Mouse (Mus musculus) heart, embryonic 15.5 days (tissue): ENCODE measurements around the gene Mrtfa. TPM values are rescaled to one million over a fixed set of nuclear protein-coding genes. Genes with fewer than 3 reads are reported as not detected.

Experiments used
- ATAC-seq: fragments of 200-750 bp; cut with Nextera tagmentation; replicated peaks from 2 replicates; pipeline ENCODE4 v1.8.0; 2017; ENCODE audit warnings: low read depth, moderate TSS enrichment; ENCODE audit not compliant: insufficient number of reproducible peaks, insufficient read depth, low FRiP score
- H3K27ac ChIP-seq: fragments of 300-500 bp; sonication (generic); 2 replicates; pipeline ENCODE4 v1.5.1; 2015; ENCODE audit warnings: mild to moderate bottlenecking, inconsistent platforms
- H3K27me3 ChIP-seq: fragments of 300-500 bp; sonication (generic); 2 replicates; pipeline ENCODE4 v1.6.1; 2015; ENCODE audit warnings: inconsistent platforms
- H3K36me3 ChIP-seq: fragments of 300-500 bp; sonication (generic); 2 replicates; pipeline ENCODE4 v1.6.1; 2015; ENCODE audit warnings: mild to moderate bottlenecking, inconsistent platforms
- H3K4me1 ChIP-seq: fragments of 300-500 bp; sonication (generic); replicated peaks from 2 replicates; pipeline ENCODE4 v1.6.1; 2015; ENCODE audit warnings: inconsistent platforms
- H3K4me2 ChIP-seq: fragments of 300-500 bp; sonication (generic); 2 replicates; pipeline ENCODE4 v1.6.1; 2015; ENCODE audit warnings: inconsistent platforms, mild to moderate bottlenecking, moderate library complexity
- H3K4me3 ChIP-seq: fragments of 300-500 bp; sonication (generic); 2 replicates; pipeline ENCODE4 v1.5.1; 2015; ENCODE audit warnings: mild to moderate bottlenecking, inconsistent platforms
- H3K9ac ChIP-seq: fragments of 300-500 bp; sonication (generic); 2 replicates; pipeline ENCODE4 v1.6.1; 2015; ENCODE audit warnings: mild to moderate bottlenecking, inconsistent platforms
- H3K9me3 ChIP-seq: fragments of 300-500 bp; sonication (generic); replicated peaks from 2 replicates; pipeline ENCODE4 v1.6.1; 2016; ENCODE audit warnings: inconsistent platforms
- WGBS: fragments of 180-500 bp; shearing (Covaris S2); methylation state at CpG from one replicate; pipeline ENCODE4 v1.1.7; 2015; ENCODE audit warnings: mixed read lengths; 5-methylcytosine and 5-hydroxymethylcytosine counted together
- polyA plus RNA-seq: library from polyadenylated mRNA; unstranded; fragments of >200 nt; fragmentation: Nextera tagmentation; extraction: Ambion mirVana; gene quantifications from 2 replicates; pipeline ENCODE4 v1.2.1, GENCODE M21; 2015

The Mrtfa gene
- polyA plus RNA-seq, 1 experiment from 2014 or later = 11.4 TPM

DNA sequence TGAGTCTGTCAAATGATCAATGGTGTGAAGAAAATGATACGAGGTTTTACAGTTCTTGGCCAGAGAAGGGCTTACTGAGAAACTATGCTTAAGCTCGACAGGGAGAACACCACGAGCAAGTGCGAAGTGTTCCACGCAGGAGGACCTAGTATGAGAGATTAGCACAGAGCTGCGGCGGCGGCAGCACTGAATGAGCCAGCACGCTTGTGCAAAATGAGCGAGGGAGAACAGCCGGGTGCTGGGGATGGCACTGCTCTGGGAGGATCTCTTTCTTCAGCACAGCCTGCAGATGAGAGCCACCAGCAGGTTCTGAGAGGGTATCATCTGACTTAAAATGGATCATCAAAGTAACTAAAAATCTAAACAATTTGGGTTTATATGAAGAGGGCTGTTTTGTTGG lies 91.3 kb downstream of the Mrtfa start:
- Histone ChIP-seq H3K27me3 (no peaks in the 10 kb centered on the region), H3K4me1 (peaks cover 25% of the 10 kb centered on the region), H3K27ac (no peak overlapping the region), H3K36me3 (no peaks in the 10 kb centered on the region), H3K9ac (no peak overlapping the region), H3K9me3 (no peaks in the 10 kb centered on the region), H3K4me3 (no peak overlapping the region), H3K4me2 (no peak overlapping the region)
- ATAC-seq = no peak
- 73% methylated on average over 11 of the region's 11 CpGs for WGBS

DNA sequence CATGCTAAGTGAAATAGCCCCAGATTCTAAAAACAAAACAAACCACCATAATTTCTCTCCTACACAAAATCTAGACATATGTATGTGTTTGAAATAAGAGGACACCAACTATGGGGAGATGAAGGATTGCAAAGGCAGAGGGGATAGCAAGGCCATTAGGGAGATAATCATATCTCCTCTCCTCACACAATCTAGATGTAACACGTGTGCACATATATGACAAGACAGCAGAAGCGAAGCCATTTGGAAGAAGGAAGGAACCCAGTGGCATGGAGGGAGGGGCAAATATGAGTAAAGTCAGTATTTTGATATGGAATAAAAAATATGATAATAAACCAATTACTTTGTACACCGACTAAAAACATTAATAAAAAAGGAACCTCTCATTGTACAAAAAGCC lies 91.9 kb downstream of the Mrtfa start:
- WGBS = 77% methylated on average over 3 of the region's 3 CpGs
- H3K9me3 ChIP-seq = no peaks in the 10 kb centered on the region
- no peaks in the 10 kb centered on the region for H3K27me3 ChIP-seq
- H3K4me1 ChIP-seq = peaks cover 22% of the 10 kb centered on the region
- no peak overlapping the region for H3K4me3 ChIP-seq
- no peaks in the 10 kb centered on the region for H3K36me3 ChIP-seq
- H3K27ac ChIP-seq = no peak overlapping the region
- H3K4me2 ChIP-seq = no peak overlapping the region
- no peak overlapping the region for H3K9ac ChIP-seq
- no peak for ATAC-seq

DNA sequence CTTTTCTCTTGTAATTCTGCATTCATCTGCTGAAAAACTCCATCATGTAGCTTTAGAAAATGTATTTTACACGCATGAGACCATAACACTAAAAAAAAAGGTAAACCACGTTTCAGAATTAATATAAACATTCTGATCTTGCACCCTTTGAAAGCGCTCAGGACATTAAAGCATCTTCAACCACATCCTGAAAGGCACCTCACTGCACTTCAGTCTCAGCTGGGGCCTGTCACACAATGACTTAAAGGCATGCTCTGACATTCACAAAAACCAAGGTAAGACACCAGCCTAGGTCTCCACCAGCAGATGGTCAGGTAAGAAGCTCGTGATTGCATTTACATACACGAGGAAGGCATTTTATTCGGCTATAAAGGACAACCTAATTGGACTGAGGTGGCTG lies 92.7 kb downstream of the Mrtfa start:
- no peaks in the 10 kb centered on the region for H3K27me3 ChIP-seq
- ATAC-seq = no peak
- H3K9me3 ChIP-seq = no peaks in the 10 kb centered on the region
- H3K27ac ChIP-seq = no peak overlapping the region; the same call in 1 of the 2 replicates
- no peak overlapping the region for H3K9ac ChIP-seq
- H3K4me3 ChIP-seq = no peak overlapping the region
- WGBS = 78% methylated on average over 6 of the region's 6 CpGs
- H3K4me1 ChIP-seq = peaks cover 15% of the 10 kb centered on the region
- H3K4me2 ChIP-seq = no peak overlapping the region
- no peaks in the 10 kb centered on the region for H3K36me3 ChIP-seq

- 0 out of 2 replicates have a peak, but pooled peaks have one; percentile 31 for ATAC-seq
- Histone ChIP-seq H3K9ac (no peak overlapping the region), H3K27ac (peak overlapping the region; percentile 12; the same call in 1 of the 2 replicates), H3K27me3 (no peaks in the 10 kb centered on the region), H3K4me2 (no peak overlapping the region), H3K9me3 (no peaks in the 10 kb centered on the region), H3K4me1 (peaks cover 15% of the 10 kb centered on the region), H3K36me3 (no peaks in the 10 kb centered on the region), H3K4me3 (no peak overlapping the region)
- 16% methylated on average over 4 of the region's 4 CpGs for WGBS
Measured at GRCm38 (mm10) chr15:81097456-81097855, 93.1 kb downstream of the Mrtfa start.

GRCm38 (mm10) chr15:81096329-81097055 lies 94.1 kb downstream of the Mrtfa start:
- Histone ChIP-seq H3K4me3 (no peak overlapping the region), H3K9me3 (no peaks in the 10 kb centered on the region), H3K36me3 (no peaks in the 10 kb centered on the region), H3K4me2 (no peak overlapping the region), H3K4me1 (peaks cover 15% of the 10 kb centered on the region), H3K9ac (no peak overlapping the region), H3K27me3 (no peaks in the 10 kb centered on the region), H3K27ac (peak overlapping the region; percentile 17)
- ATAC-seq = peak; percentile 58; the same call in 1 of the 2 replicates
- 49% methylated on average over 7 of the region's 7 CpGs for WGBS

- ATAC-seq = no peak
- 80% methylated on average over 4 of the region's 4 CpGs for WGBS
Measured at GRCm38 (mm10) chr15:81093032-81093431, 97.5 kb downstream of the Mrtfa start.

GRCm38 (mm10) chr15:81091718-81092117 lies 98.8 kb downstream of the Mrtfa start:
- Histone ChIP-seq H3K4me1 (peaks cover 14% of the 10 kb centered on the region), H3K4me2 (no peak overlapping the region), H3K4me3 (no peak overlapping the region), H3K27ac (no peak overlapping the region), H3K9me3 (no peaks in the 10 kb centered on the region), H3K27me3 (no peaks in the 10 kb centered on the region), H3K9ac (no peak overlapping the region), H3K36me3 (no peaks in the 10 kb centered on the region)
- WGBS = 63% methylated on average over 9 of the region's 9 CpGs
- no peak for ATAC-seq

More at GRCm38 (mm10) chr15:81093032-81093431, 97.5 kb downstream of the Mrtfa start:
- no peak overlapping the region for H3K4me3 ChIP-seq
- no peak overlapping the region for H3K4me2 ChIP-seq
- peaks cover 15% of the 10 kb centered on the region for H3K4me1 ChIP-seq
- H3K27me3 ChIP-seq = no peaks in the 10 kb centered on the region
- no peak overlapping the region for H3K9ac ChIP-seq
- no peak overlapping the region for H3K27ac ChIP-seq
- no peaks in the 10 kb centered on the region for H3K9me3 ChIP-seq
- H3K36me3 ChIP-seq = no peaks in the 10 kb centered on the region

DNA sequence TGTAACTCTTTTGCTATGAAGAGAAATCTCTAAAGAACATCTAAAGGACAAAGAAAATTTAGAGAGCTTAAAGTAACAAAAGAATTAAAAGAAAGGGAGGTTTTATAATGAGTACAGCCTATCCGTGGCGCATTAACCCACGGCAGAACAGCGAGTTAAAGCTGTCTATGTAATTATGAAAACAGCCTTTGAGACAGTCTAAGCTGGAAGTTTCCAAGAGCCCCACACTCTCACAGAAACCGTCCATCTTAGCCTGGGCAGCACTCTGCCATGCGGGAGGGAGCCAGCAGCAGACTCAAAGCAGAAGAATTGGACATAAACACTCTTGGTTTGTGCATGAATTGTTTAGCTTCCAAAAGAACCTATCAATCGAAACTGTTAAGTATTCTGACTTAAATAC lies 103.0 kb downstream of the Mrtfa start:
- WGBS = 70% methylated on average over 7 of the region's 7 CpGs

DNA sequence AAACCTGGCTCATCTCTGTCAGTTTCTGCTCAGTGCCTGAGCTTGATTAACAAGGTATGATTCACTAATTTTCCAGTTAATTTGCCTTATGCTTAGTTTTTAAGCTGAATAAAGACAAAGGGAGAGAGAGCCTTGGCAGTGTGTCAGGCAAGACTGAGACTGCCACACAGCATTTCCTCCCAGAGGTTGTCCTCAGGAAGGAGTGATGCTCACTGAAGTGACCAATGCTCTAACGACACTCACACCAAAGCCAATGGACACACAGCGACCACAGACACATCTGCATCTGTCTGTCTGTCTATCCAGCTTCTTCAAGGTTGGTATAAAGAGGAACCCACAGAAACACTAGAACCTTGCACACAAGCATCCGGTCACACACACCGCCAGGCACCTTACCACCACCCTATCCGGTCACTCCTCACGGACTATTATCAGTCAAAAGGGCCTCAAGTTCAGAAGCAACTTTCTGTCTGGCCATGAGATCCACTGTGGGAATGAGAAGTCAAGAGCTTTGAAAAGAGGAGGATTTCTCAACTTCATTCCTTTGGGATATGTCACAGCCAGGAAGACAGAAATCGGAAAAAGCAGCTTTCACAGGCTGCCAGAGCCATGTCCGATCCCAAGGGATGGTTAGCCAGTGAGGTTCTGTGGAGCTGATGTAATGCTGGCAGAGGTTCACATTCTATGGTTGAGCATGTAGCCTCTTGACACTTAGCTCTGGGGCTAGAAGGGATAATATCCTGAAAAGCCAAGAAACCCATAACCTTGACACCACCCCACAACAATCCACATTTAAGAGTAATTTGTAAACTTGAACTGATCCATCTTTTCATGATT lies 103.7 kb downstream of the Mrtfa start:
- Histone ChIP-seq H3K4me3 (no peak overlapping the region), H3K4me1 (peaks cover 21% of the 10 kb centered on the region), H3K9ac (no peak overlapping the region), H3K27ac (peak overlapping the region; percentile 76), H3K27me3 (no peaks in the 10 kb centered on the region), H3K9me3 (no peaks in the 10 kb centered on the region), H3K4me2 (no peak overlapping the region), H3K36me3 (no peaks in the 10 kb centered on the region)
- ATAC-seq = peak; percentile 60; the same call in 1 of the 2 replicates
- WGBS = 58% methylated on average over 8 of the region's 8 CpGs

More for the DNA sequence above, 103.0 kb downstream of the Mrtfa start:
- no peak overlapping the region for H3K4me3 ChIP-seq
- no peak overlapping the region for H3K9ac ChIP-seq
- no peak for ATAC-seq
- no peaks in the 10 kb centered on the region for H3K27me3 ChIP-seq
- peaks cover 17% of the 10 kb centered on the region for H3K4me1 ChIP-seq
- H3K9me3 ChIP-seq = no peaks in the 10 kb centered on the region
- no peaks in the 10 kb centered on the region for H3K36me3 ChIP-seq
- H3K27ac ChIP-seq = peak overlapping the region; percentile 27; the same call in 1 of the 2 replicates
- no peak overlapping the region for H3K4me2 ChIP-seq

GRCm38 (mm10) chr15:81083826-81084225 lies 106.7 kb downstream of the Mrtfa start:
- H3K27me3 ChIP-seq = no peaks in the 10 kb centered on the region
- no peaks in the 10 kb centered on the region for H3K9me3 ChIP-seq
- peaks cover 24% of the 10 kb centered on the region for H3K4me1 ChIP-seq
- no peak for ATAC-seq
- H3K4me3 ChIP-seq = no peak overlapping the region
- no peak overlapping the region for H3K9ac ChIP-seq
- H3K36me3 ChIP-seq = no peaks in the 10 kb centered on the region
- H3K4me2 ChIP-seq = no peak overlapping the region
- peak overlapping the region; percentile 28; the same call in 1 of the 2 replicates for H3K27ac ChIP-seq
- 78% methylated on average over 9 of the region's 9 CpGs for WGBS

GRCm38 (mm10) chr15:81083281-81083680 lies 107.3 kb downstream of the Mrtfa start:
- H3K9ac ChIP-seq = no peak overlapping the region
- no peak for ATAC-seq

More at GRCm38 (mm10) chr15:81083281-81083680, 107.3 kb downstream of the Mrtfa start:
- H3K9me3 ChIP-seq = no peaks in the 10 kb centered on the region
- WGBS = 52% methylated on average over 4 of the region's 4 CpGs
- no peaks in the 10 kb centered on the region for H3K27me3 ChIP-seq
- H3K4me1 ChIP-seq = peaks cover 24% of the 10 kb centered on the region
- no peaks in the 10 kb centered on the region for H3K36me3 ChIP-seq
- peak overlapping the region; percentile 28; the same call in 1 of the 2 replicates for H3K27ac ChIP-seq
- H3K4me3 ChIP-seq = no peak overlapping the region
- no peak overlapping the region for H3K4me2 ChIP-seq
